ENCODE assay signal across 8 mouse cellular contexts in the genomic region with DNA sequence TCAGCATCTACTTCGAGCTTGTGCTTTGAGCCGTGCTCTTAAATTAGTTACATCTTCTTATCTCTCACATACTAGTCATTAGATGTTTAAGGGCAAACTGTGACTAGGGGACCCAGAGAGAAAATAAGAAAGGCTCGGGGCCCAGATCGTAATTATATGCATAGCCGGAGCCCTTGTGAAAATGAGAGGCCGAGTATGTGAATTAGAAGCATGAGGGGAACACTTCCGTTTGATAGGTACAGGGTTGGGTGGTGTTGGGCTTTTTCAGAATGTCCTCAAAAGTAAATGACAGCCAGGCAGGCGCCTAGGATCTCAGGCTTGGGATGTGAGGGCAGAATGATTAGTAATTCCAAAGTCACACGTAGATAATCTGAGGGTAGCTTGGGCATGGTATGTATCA. TPM values are rescaled to one million over a fixed set of nuclear protein-coding genes. Genes with fewer than 3 reads are reported as not detected.
A peak's percentile ranks its signal among the peaks of the same experiment; 100 is the strongest.
DNase-seq lines count a peak whose midpoint lies in the region; ATAC-seq and TF ChIP-seq lines count a peak whose summit lies in the region.

No protein-coding gene starts in this region.

- TF ChIP-seq POLR2A in liver, adult 2 months (IDR thresholded peaks at IDR 0.05; ENCODE audit: extremely low read depth, insufficient read depth, low read length), result no peak

- H3K9ac ChIP-seq in liver, adult 2 months (ENCODE audit: low read depth, low read length), result peak overlapping the region; percentile 85; the same call in 1 of the 2 replicates
- H3K9ac ChIP-seq in intestine, embryonic 14.5 days (ENCODE audit: low read length), result peak overlapping the region; percentile 78
- peak overlapping the region; percentile 94 for H3K9ac ChIP-seq in neural tube, embryonic 13.5 days

- no peaks in the 10 kb centered on the region for H3K9me3 ChIP-seq in intestine, embryonic 14.5 days (ENCODE audit: control insufficient read depth, low read length)
- no peaks in the 10 kb centered on the region for H3K9me3 ChIP-seq in neural tube, embryonic 13.5 days

- 29% methylated on average over 9 of the region's 9 CpGs for WGBS in liver, adult 2 months
- WGBS in intestine, embryonic 14.5 days, result 35% methylated on average over 9 of the region's 9 CpGs
- WGBS in neural tube, embryonic 13.5 days, result 36% methylated on average over 9 of the region's 9 CpGs

- peaks cover 8% of the 10 kb centered on the region for H3K4me1 ChIP-seq in liver, adult 2 months (ENCODE audit: control insufficient read depth, insufficient read depth, low read length)
- H3K4me1 ChIP-seq in intestine, embryonic 14.5 days (replicated peaks; ENCODE audit: control insufficient read depth, insufficient read depth, low read length), result peaks cover 12% of the 10 kb centered on the region
- H3K4me1 ChIP-seq in neural tube, embryonic 13.5 days (replicated peaks), result peaks cover 16% of the 10 kb centered on the region

- no peak for TF ChIP-seq CTCF in liver, adult 2 months (IDR thresholded peaks at IDR 0.05; ENCODE audit: low read depth, low read length)

- no peak for ATAC-seq in intestine, embryonic 14.5 days (replicated peaks; ENCODE audit: low FRiP score, low TSS enrichment, low read depth)
- no peak for ATAC-seq in neural tube, embryonic 13.5 days (ENCODE audit: low read depth)
- no peak for ATAC-seq in erythroid progenitor cell, adult 5-6 weeks (replicated peaks; ENCODE audit: low FRiP score, poor library complexity, severe bottlenecking)

- no peak for DNase-seq in liver, adult 2 months (ENCODE audit: extremely low read depth, low read depth, low spot score)
- no peak for DNase-seq in liver
- peak; percentile 29 for DNase-seq in c-Kit-positive CD71-positive TER-119-negative erythroid progenitor cells, embryonic 14.5 days (ENCODE audit: low read depth)
- no peak for DNase-seq in intestine, embryonic 14.5 days (ENCODE audit: low spot score)
- DNase-seq in right cerebral cortex, postnatal 4 days, result no peak
- no peak for DNase-seq in lung, postnatal 14 days

- H3K36me3 ChIP-seq in liver, adult 2 months (ENCODE audit: control insufficient read depth, insufficient read depth, low read length), result peaks cover 31% of the 10 kb centered on the region
- H3K36me3 ChIP-seq in intestine, embryonic 14.5 days (ENCODE audit: control insufficient read depth, insufficient read depth, low read length), result peaks cover 42% of the 10 kb centered on the region
- H3K36me3 ChIP-seq in neural tube, embryonic 13.5 days, result peaks cover 37% of the 10 kb centered on the region

- H3K79me2 ChIP-seq in liver, adult 2 months (ENCODE audit: control insufficient read depth, insufficient read depth, low read length), result peaks cover 7% of the 10 kb centered on the region; the same call in 1 of the 2 replicates

- peak overlapping the region; percentile 78 for H3K4me2 ChIP-seq in intestine, embryonic 14.5 days (ENCODE audit: low read length)
- peak overlapping the region; percentile 94 for H3K4me2 ChIP-seq in neural tube, embryonic 13.5 days

- H3K27me3 ChIP-seq in liver, adult 2 months (ENCODE audit: control insufficient read depth, insufficient read depth, low read length), result no peaks in the 10 kb centered on the region
- H3K27me3 ChIP-seq in intestine, embryonic 14.5 days (replicated peaks; ENCODE audit: control insufficient read depth, insufficient read depth, low read length), result no peaks in the 10 kb centered on the region
- H3K27me3 ChIP-seq in neural tube, embryonic 13.5 days, result no peaks in the 10 kb centered on the region

- no peak overlapping the region for H3K27ac ChIP-seq in liver, adult 2 months (replicated peaks; ENCODE audit: insufficient read depth, low read depth, low read length)
- H3K27ac ChIP-seq in intestine, embryonic 14.5 days (ENCODE audit: low read depth), result no peak overlapping the region
- no peak overlapping the region for H3K27ac ChIP-seq in neural tube, embryonic 13.5 days (replicated peaks)

- H3K4me3 ChIP-seq in liver, adult 2 months (ENCODE audit: insufficient read depth, low read depth, low read length), result peak overlapping the region; percentile 75
- H3K4me3 ChIP-seq in intestine, embryonic 14.5 days (ENCODE audit: low read depth, low read length), result peak overlapping the region; percentile 89
- peak overlapping the region; percentile 83 for H3K4me3 ChIP-seq in neural tube, embryonic 13.5 days

RNA-seq across cellular contexts. Expression of gene Dhx8, which starts 0.9 kb away (rescaled TPM):
- 7.7 and 10.5 TPM in 2 replicates for total RNA-seq in liver, adult 2 months (2014; rRNA removed)
- 4.7 and 5.5 TPM in 2 replicates for polyA plus RNA-seq in liver, adult 2 months (2012; rRNA removed)
- polyA plus RNA-seq in intestine, embryonic 14.5 days (2014; fragmentation: Nextera tagmentation; extraction: Ambion mirVana), result 28.3 and 35.3 TPM in 2 replicates
- 28.5 and 35.7 TPM in 2 replicates for polyA plus RNA-seq in neural tube, embryonic 13.5 days (2015; fragmentation: Nextera tagmentation; extraction: Ambion mirVana)
- total RNA-seq in erythroid progenitor cell, adult 5-6 weeks (2015; ENCODE audit: low replicate concordance), result 14.7 and 19.8 TPM in 2 replicates
- total RNA-seq in erythroid progenitor cell, adult 5-6 weeks (2017; ENCODE audit: low replicate concordance), result 24.0 and 39.3 TPM in 2 replicates

RNA-seq across cellular contexts. Expression of gene Etv4, which starts 51.6 kb away (rescaled TPM):
- total RNA-seq in liver, adult 2 months (2014; rRNA removed), result 0.18 TPM in 1 of 2 replicates, not detected in the other
- 0.05 and 0.17 TPM in 2 replicates for polyA plus RNA-seq in liver, adult 2 months (2012; rRNA removed)
- 5.5 and 6.2 TPM in 2 replicates for polyA plus RNA-seq in intestine, embryonic 14.5 days (2014; fragmentation: Nextera tagmentation; extraction: Ambion mirVana)
- polyA plus RNA-seq in neural tube, embryonic 13.5 days (2015; fragmentation: Nextera tagmentation; extraction: Ambion mirVana), result 14.5 and 16.0 TPM in 2 replicates
- total RNA-seq in erythroid progenitor cell, adult 5-6 weeks (2015; ENCODE audit: low replicate concordance), result not detected in 2 replicates
- total RNA-seq in erythroid progenitor cell, adult 5-6 weeks (2017; ENCODE audit: low replicate concordance), result not detected in 2 replicates
